Mouse (Mus musculus) thymus, adult 2 months (tissue): ENCODE measurements around the gene Cdc14b.

Experiments used
- CTCF ChIP-seq: fragments of 200-500 bp; IDR thresholded peaks from 2 replicates; pipeline ENCODE4 v1.5.1; 2012; ENCODE audit warnings: mild to moderate bottlenecking, control low read depth, low read length, moderate library complexity, borderline replicate concordance; ENCODE audit not compliant: control insufficient read depth, poor library complexity, insufficient read depth; ENCODE audit errors: extremely low read depth
- POLR2A ChIP-seq: fragments of 200-500 bp; IDR thresholded peaks from 2 replicates; pipeline ENCODE4 v1.6.1; 2012; ENCODE audit warnings: mild to moderate bottlenecking, low read length, control low read depth, moderate library complexity; ENCODE audit not compliant: control insufficient read depth, poor library complexity, insufficient read depth; ENCODE audit errors: extremely low read depth

DNA sequence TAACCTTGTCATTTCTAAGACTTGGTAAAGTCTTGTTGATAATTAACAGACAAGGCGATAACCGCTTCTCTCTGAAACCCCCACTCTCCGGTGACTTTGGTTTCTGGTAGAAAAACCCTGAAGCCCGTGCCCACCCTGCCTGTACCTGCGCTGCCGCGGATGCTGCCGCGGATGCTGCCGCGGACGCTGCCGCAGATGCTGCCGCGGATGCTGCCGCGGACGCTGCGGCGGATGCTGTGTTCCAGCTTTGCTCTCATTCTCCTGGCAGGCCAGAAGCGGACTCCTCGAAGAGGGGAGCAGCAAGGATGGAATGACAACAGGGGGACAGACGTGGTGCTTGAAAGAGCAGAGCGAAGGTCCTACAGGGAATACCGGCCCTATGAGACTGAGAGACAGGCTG, 105.3 kb downstream of the Cdc14b start:
- no peak for TF ChIP-seq POLR2A
- TF ChIP-seq CTCF = no peak
